Mouse (Mus musculus) liver, embryonic 14.5 days (tissue): ENCODE measurements at regions not wholly inside any gene's neighbourhood (a gene's known extent, or its start where the extent isn't known, plus 50 kb on each side); places are given as distances from the start of the nearest gene placed in this dataset.

ENCODE experiments used
- ATAC-seq: fragments of 200-750 bp; cut with Nextera tagmentation; 2 replicates; pipeline ENCODE4 v1.8.0; 2017; ENCODE audit warnings: moderate number of reproducible peaks, mild to moderate bottlenecking, moderate library complexity; ENCODE audit not compliant: insufficient read depth
- DNase-seq, 3 experiments: peaks; one replicate each; pipeline ENCODE4 v3.0.0-alpha.2; 2012 to 2013; ENCODE audit warnings: low read depth in 3 of 3, low spot score in 3 of 3
- H3K27ac ChIP-seq: fragments of 300-500 bp; sonication (generic); 2 replicates; pipeline ENCODE4 v1.5.1; 2014; ENCODE audit warnings: moderate library complexity, mild to moderate bottlenecking, control low read depth, inconsistent platforms
- H3K27me3 ChIP-seq: fragments of 300-500 bp; sonication (generic); 2 replicates; pipeline ENCODE4 v1.6.1; 2014; ENCODE audit warnings: mild to moderate bottlenecking, low read length, moderate library complexity; ENCODE audit not compliant: control insufficient read depth, insufficient read depth
- H3K36me3 ChIP-seq: fragments of 300-500 bp; sonication (generic); replicated peaks from 2 replicates; pipeline ENCODE4 v1.6.1; 2014; ENCODE audit warnings: low read depth; ENCODE audit not compliant: control insufficient read depth, insufficient read depth
- H3K4me1 ChIP-seq, 2 experiments: fragments of 200-500 bp in 1 of 2; fragments of 300-500 bp in 1 of 2; sonication (generic) in 1 of 2; replicated peaks; 2 replicates each; pipeline ENCODE4 v1.6.1; 2012 to 2014; ENCODE audit warnings: antibody characterized with exemption in 1 of 2, inconsistent platforms in 1 of 2, low read length in 1 of 2; ENCODE audit not compliant: control insufficient read depth in 2 of 2, insufficient read depth in 2 of 2
- H3K4me2 ChIP-seq: fragments of 300-500 bp; sonication (generic); 2 replicates; pipeline ENCODE4 v1.6.1; 2014; ENCODE audit warnings: low read depth, mild to moderate bottlenecking, control low read depth, moderate library complexity
- H3K4me3 ChIP-seq, 2 experiments: fragments of 200-500 bp in 1 of 2; fragments of 300-500 bp in 1 of 2; sonication (generic) in 1 of 2; 2 replicates each; pipeline ENCODE4 v1.5.1; 2012 to 2014; ENCODE audit warnings: low read depth in 2 of 2, low read length in 2 of 2, mild to moderate bottlenecking in 2 of 2, control low read depth in 1 of 2, inconsistent platforms in 1 of 2, moderate library complexity in 1 of 2; ENCODE audit not compliant: insufficient read depth in 1 of 2
- H3K9ac ChIP-seq: fragments of 300-500 bp; sonication (generic); replicated peaks from 2 replicates; pipeline ENCODE4 v1.6.1; 2014; ENCODE audit warnings: mild to moderate bottlenecking, control low read depth, moderate library complexity
- H3K9me3 ChIP-seq: fragments of 300-500 bp; sonication (generic); 2 replicates; pipeline ENCODE4 v1.6.1; 2016; ENCODE audit warnings: low read length, mixed read lengths; ENCODE audit not compliant: control insufficient read depth
- CTCF ChIP-seq: IDR thresholded peaks from 2 replicates; pipeline ENCODE4 v1.5.1; 2016; ENCODE audit warnings: antibody characterized with exemption, low read depth, control low read depth
- EP300 ChIP-seq: IDR thresholded peaks from 2 replicates; pipeline ENCODE4 v1.6.1; 2016; ENCODE audit warnings: antibody characterized with exemption, low read depth
- WGBS: fragments of 180-500 bp; shearing (Covaris S2); extraction: QIAGEN DNeasy Blood & Tissue Kit; methylation state at CpG from one replicate; pipeline ENCODE4 v1.1.7; 2014; ENCODE audit not compliant: insufficient replicate concordance; 5-methylcytosine and 5-hydroxymethylcytosine counted together

DNA sequence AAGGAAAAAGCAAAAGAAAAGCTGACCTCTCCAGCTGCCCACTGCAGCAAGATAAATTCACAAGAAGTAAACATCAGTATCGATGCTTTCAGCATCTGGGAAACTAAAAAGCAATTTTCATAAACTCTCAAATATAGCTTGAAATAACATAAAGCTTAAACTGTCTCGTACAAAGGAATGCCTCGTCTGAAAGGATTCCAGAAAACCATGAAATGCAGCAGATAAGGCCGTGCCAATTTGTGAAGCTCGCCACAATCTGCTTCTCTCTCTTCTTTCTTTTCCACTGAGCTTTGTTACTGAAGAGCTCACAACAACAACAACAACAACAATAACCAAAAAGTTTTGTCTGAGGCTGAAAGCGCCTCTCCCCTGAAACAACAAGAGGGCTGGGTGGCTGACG, 239.4 kb upstream of the 4930412O13Rik start:
- Histone ChIP-seq H3K9ac (no peak overlapping the region), H3K27ac (no peak overlapping the region), H3K9me3 (no peaks in the 10 kb centered on the region), H3K4me2 (no peak overlapping the region), H3K4me3 (no peak overlapping the region), H3K27me3 (no peaks in the 10 kb centered on the region), H3K36me3 (no peaks in the 10 kb centered on the region), H3K4me1 (no peaks in the 10 kb centered on the region)
- DNase-seq (no peak), ATAC-seq (no peak)
- TF ChIP-seq EP300 (no peak), CTCF (no peak)
- WGBS = 51% methylated on average over 7 of the region's 7 CpGs

DNA sequence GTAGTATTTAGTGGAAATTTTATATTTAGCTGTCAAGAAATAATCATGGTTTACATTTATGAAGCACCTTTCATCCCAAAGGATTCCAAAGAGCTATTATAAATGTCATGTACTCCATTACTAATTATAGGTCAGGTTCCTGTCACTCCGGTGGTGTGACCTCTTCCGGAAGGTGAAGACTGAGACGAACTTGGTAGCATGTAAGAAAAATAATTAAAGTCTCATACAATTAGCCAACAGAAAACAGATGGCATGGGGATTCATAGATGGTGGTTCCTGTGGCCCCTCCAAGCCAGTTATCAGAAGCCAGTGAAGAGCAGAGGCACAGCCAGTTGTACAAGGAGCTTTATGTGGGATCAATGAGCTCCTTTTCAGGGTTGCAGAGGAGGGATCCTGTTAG, 238.6 kb upstream of the 4930412O13Rik start:
- H3K36me3 ChIP-seq = no peaks in the 10 kb centered on the region
- no peak overlapping the region for H3K4me2 ChIP-seq
- no peak overlapping the region for H3K27ac ChIP-seq
- H3K27me3 ChIP-seq = no peaks in the 10 kb centered on the region
- DNase-seq = no peak
- no peak overlapping the region for H3K4me3 ChIP-seq
- no peak for ATAC-seq
- H3K9ac ChIP-seq = no peak overlapping the region
- TF ChIP-seq EP300 (no peak), CTCF (no peak)
- H3K4me1 ChIP-seq = no peaks in the 10 kb centered on the region
- H3K9me3 ChIP-seq = no peaks in the 10 kb centered on the region
- 66% methylated on average over 3 of the region's 3 CpGs for WGBS

DNA sequence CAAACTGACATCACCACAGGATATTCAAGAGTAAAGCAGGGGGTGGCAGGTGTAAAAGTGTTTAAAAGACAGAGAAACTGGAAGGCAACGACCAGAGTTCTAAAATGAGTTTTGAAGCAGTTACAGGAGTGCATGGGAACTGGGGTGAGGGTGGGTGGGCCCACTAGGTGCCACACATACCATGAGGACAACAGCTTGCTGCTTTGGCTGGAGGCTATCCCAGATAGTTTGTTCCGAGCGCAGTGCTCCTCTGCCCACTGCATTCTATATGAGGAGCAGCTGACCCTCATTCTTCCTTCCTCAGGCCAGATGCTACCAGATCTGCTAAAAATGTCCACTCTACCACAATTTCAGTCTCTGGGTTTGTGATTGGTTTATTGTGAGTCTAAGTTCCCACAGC, 234.6 kb upstream of the 4930412O13Rik start:
- ATAC-seq = no peak
- Histone ChIP-seq H3K36me3 (no peaks in the 10 kb centered on the region), H3K9ac (no peak overlapping the region), H3K27me3 (no peaks in the 10 kb centered on the region), H3K4me2 (no peak overlapping the region), H3K9me3 (no peaks in the 10 kb centered on the region), H3K27ac (no peak overlapping the region), H3K4me1 (no peaks in the 10 kb centered on the region), H3K4me3 (no peak overlapping the region)
- DNase-seq = no peak
- 64% methylated on average over 3 of the region's 3 CpGs for WGBS
- no peak for TF ChIP-seq CTCF
- no peak for TF ChIP-seq EP300

DNA sequence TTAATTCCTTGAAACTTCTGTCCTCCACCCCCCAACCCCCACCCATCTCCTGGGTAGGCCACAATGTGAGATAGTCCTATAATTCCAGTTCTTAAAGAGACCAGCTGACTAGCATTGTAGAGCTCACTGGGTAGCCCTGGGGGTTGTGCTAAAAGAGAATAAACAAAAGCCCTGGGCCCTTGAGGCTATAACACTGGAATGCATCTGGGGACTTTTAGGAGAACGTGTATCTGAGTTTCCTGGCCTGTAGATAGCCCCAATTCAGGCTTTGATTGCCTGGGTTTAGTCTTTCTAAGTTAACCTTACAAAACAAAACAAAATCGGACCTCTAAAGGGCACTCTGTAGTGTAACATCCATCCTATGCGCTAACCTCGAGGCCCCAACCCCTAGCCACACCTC, 234.1 kb upstream of the 4930412O13Rik start:
- Histone ChIP-seq H3K27me3 (no peaks in the 10 kb centered on the region), H3K36me3 (no peaks in the 10 kb centered on the region), H3K27ac (no peak overlapping the region), H3K4me1 (no peaks in the 10 kb centered on the region), H3K9me3 (no peaks in the 10 kb centered on the region), H3K4me2 (no peak overlapping the region), H3K9ac (no peak overlapping the region), H3K4me3 (no peak overlapping the region)
- ATAC-seq = no peak
- 25% methylated on average over 4 of the region's 4 CpGs for WGBS
- TF ChIP-seq CTCF = no peak
- TF ChIP-seq EP300 = no peak
- DNase-seq = no peak

DNA sequence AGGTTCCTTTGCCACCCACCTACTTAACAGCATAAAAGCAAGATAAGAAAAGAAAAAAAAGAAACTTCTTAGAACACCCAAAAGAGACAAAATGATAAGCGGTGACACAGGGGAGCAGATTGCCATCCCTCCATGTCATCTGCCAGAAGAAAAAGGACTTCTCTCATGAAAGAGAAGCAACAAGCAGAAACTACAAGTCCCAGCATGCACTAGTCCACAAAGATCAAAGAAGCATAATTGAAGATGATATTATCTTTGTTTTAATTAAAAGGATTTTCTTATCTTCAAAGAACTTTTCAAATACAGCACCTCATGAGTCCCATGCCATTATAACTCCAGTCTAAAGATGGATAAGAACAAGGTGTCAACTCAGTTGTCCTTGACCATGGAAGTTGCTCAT, 231.0 kb upstream of the 4930412O13Rik start:
- ATAC-seq = no peak

More for the DNA sequence above, 231.0 kb upstream of the 4930412O13Rik start:
- no peaks in the 10 kb centered on the region for H3K27me3 ChIP-seq
- H3K9me3 ChIP-seq = no peaks in the 10 kb centered on the region
- no peaks in the 10 kb centered on the region for H3K4me1 ChIP-seq
- H3K27ac ChIP-seq = no peak overlapping the region
- H3K4me2 ChIP-seq = no peak overlapping the region
- 76% methylated on average over 1 of the region's 1 CpGs for WGBS
- DNase-seq = no peak
- no peak overlapping the region for H3K4me3 ChIP-seq
- TF ChIP-seq CTCF (no peak), EP300 (no peak)
- H3K36me3 ChIP-seq = no peaks in the 10 kb centered on the region
- no peak overlapping the region for H3K9ac ChIP-seq
